Comparison of ENCODE assay signal across 30 mouse cellular contexts in genomic region chr7:128254978-128255377, GRCm38 (mm10). TPM values are rescaled to one million over a fixed set of nuclear protein-coding genes. Genes with fewer than 3 reads are reported as not detected.
"Had no signal": no experiment of that assay in that cellular context is flagged by ENCODE, and none has a peak within 500 bp of the region (broad histone marks: within the 10 kb centered on the region; RNA-seq: fewer than 3 reads in every experiment).

No protein-coding gene starts in this region.

- ATAC-seq: inflammation-experienced regulatory T-cells, adult 6 months; intestine, embryonic 15.5 days; intestine, postnatal 0 days had no signal

- H3K36me3 ChIP-seq: hindbrain, embryonic 15.5 days; limb, embryonic 10.5 days; limb, embryonic 12.5 days had no signal

- H3K4me2 ChIP-seq: heart, embryonic 12.5 days; hindbrain, embryonic 13.5 days; hindbrain, embryonic 15.5 days; intestine, embryonic 15.5 days; limb, embryonic 12.5 days; liver, embryonic 11.5 days had no signal

- H3K27ac ChIP-seq: heart, embryonic 10.5 days; hindbrain, embryonic 13.5 days; hindbrain, embryonic 15.5 days; intestine, embryonic 15.5 days; layer of hippocampus, adult 2 months; left cerebral cortex, adult 2 months; limb, embryonic 10.5 days; limb, embryonic 12.5 days had no signal

- H3K9ac ChIP-seq: heart, embryonic 12.5 days; hindbrain, embryonic 13.5 days; hindbrain, embryonic 15.5 days; intestine, embryonic 15.5 days; limb, embryonic 12.5 days had no signal

- H3K27me3 ChIP-seq: heart, embryonic 12.5 days; intestine, embryonic 15.5 days; limb, embryonic 12.5 days had no signal

- H3K4me3 ChIP-seq: heart, embryonic 10.5 days; heart, embryonic 12.5 days; hindbrain, embryonic 13.5 days; hindbrain, embryonic 15.5 days; intestine, embryonic 15.5 days; layer of hippocampus, adult 2 months; left cerebral cortex, adult 2 months; limb, embryonic 10.5 days; limb, embryonic 12.5 days had no signal

- DNase-seq: gastrocnemius, postnatal 14 days; gastrocnemius, postnatal 36 days; heart, postnatal 10 days; kidney, adult 18-20 months; kidney, adult 8-10 months; kidney, postnatal 10 days; kidney, postnatal 25 days; kidney, postnatal 4 days; liver had no signal

- H3K9me3 ChIP-seq: heart, embryonic 10.5 days; heart, embryonic 12.5 days; hindbrain, embryonic 13.5 days; hindbrain, embryonic 15.5 days; intestine, embryonic 15.5 days; limb, embryonic 10.5 days; limb, embryonic 12.5 days had no signal

RNA-seq across cellular contexts. Expression of gene Slc5a2, which starts 10.5 kb away (rescaled TPM):
- total RNA-seq: gastrocnemius, adult 8-10 months; gastrocnemius, postnatal 14 days; gastrocnemius, postnatal 36 days; heart, adult 8-10 months; heart, postnatal 10 days; heart, postnatal 25 days; hematopoietic stem cell, adult 5-6 weeks; layer of hippocampus, adult 2 months; layer of hippocampus, postnatal 10 days; layer of hippocampus, postnatal 25 days; left cerebral cortex, adult 2 months; left cerebral cortex, postnatal 14 days; left cerebral cortex, postnatal 36 days had no signal
- polyA plus RNA-seq: hindbrain, embryonic 11.5 days; hindbrain, embryonic 13.5 days; hindbrain, embryonic 15.5 days; inflammation-experienced regulatory T-cells, adult 6 months; intestine, postnatal 0 days; limb, embryonic 12.5 days had no signal
